Mouse (Mus musculus) intestine, embryonic 16.5 days (tissue): ENCODE data around the gene Txnip. TPM values are rescaled to one million over a fixed set of nuclear protein-coding genes. Genes with fewer than 3 reads are reported as not detected.

Experiments
- ATAC-seq: fragments of 200-750 bp; cut with Nextera tagmentation; 2 replicates; pipeline ENCODE4 v1.8.0; 2017; ENCODE audit warnings: moderate TSS enrichment, moderate library complexity
- H3K27ac ChIP-seq: fragments of 300-500 bp; sonication (generic); 2 replicates; pipeline ENCODE4 v1.5.1; 2014; ENCODE audit warnings: mild to moderate bottlenecking, low read length
- H3K27me3 ChIP-seq: fragments of 300-500 bp; sonication (generic); replicated peaks from 2 replicates; pipeline ENCODE4 v1.6.1; 2014; ENCODE audit warnings: low read length, control low read depth, mixed read lengths; ENCODE audit not compliant: control insufficient read depth, insufficient read depth
- H3K36me3 ChIP-seq: fragments of 300-500 bp; sonication (generic); 2 replicates; pipeline ENCODE4 v1.6.1; 2014; ENCODE audit warnings: low read length, control low read depth; ENCODE audit not compliant: control insufficient read depth, insufficient read depth
- H3K4me1 ChIP-seq: fragments of 300-500 bp; sonication (generic); 2 replicates; pipeline ENCODE4 v1.6.1; 2014; ENCODE audit warnings: low read length, control low read depth, mixed read lengths; ENCODE audit not compliant: control insufficient read depth, insufficient read depth
- H3K4me2 ChIP-seq: fragments of 300-500 bp; sonication (generic); 2 replicates; pipeline ENCODE4 v1.6.1; 2014; ENCODE audit warnings: low read depth, low read length, control low read depth
- H3K4me3 ChIP-seq: fragments of 300-500 bp; sonication (generic); 2 replicates; pipeline ENCODE4 v1.5.1; 2014; ENCODE audit warnings: mild to moderate bottlenecking, low read length
- H3K9ac ChIP-seq: fragments of 300-500 bp; sonication (generic); 2 replicates; pipeline ENCODE4 v1.6.1; 2014; ENCODE audit warnings: low read depth, low read length
- H3K9me3 ChIP-seq: fragments of 300-500 bp; sonication (generic); 2 replicates; pipeline ENCODE4 v1.6.1; 2016; ENCODE audit warnings: low read length, control low read depth; ENCODE audit not compliant: control insufficient read depth
- WGBS: fragments of 180-500 bp; shearing (Covaris S2); extraction: QIAGEN DNeasy Blood & Tissue Kit; methylation state at CpG from one replicate; pipeline ENCODE4 v1.1.7; 2014; 5-methylcytosine and 5-hydroxymethylcytosine counted together
- polyA plus RNA-seq: library from polyadenylated mRNA; unstranded; fragments of >200 nt; fragmentation: Nextera tagmentation; extraction: Ambion mirVana; gene quantifications from 2 replicates; pipeline ENCODE4 v1.2.1, GENCODE M21; 2015

Txnip gene
- polyA plus RNA-seq, 1 experiment from 2014 or later: 152 TPM

DNA sequence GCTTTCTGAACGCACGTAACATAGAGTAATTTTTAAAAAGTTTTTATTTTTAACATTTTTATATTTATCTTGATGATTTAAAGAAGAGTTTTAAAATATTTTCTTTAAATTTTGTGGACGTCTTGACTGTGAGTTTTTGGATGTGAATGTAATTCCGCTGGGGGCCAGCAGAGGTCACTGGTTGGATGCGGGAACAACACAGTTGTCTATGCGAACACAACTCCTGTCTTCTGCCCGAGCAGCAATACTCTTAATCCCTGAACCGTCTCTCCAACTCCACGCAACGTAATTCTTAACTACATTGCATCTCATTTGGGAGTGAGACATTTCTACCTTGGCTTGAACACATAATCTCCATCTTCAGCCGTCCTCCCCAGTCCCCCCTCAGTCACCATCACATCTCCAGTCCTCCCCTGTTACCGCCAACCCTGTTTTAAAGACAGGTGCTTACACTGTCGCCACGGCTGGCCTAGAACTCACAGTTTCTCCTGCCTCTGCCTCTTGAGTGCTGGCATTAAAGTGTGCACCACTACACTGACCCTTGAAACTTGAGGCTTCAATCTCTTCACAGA is 10.3 kb upstream of the Txnip start:
- H3K36me3 ChIP-seq: no peaks in the 10 kb centered on the region
- WGBS: 9% methylated on average over 14 of the region's 14 CpGs
- H3K9me3 ChIP-seq: no peaks in the 10 kb centered on the region
- H3K27me3 ChIP-seq: no peaks in the 10 kb centered on the region
- no peak overlapping the region for H3K4me3 ChIP-seq
- H3K4me2 ChIP-seq: peak overlapping the region; percentile 7; the same call in 1 of the 2 replicates
- no peak overlapping the region for H3K9ac ChIP-seq
- peaks cover 9% of the 10 kb centered on the region; the same call in 1 of the 2 replicates for H3K4me1 ChIP-seq
- H3K27ac ChIP-seq: no peak overlapping the region
- ATAC-seq: 0 out of 2 replicates have a peak, but pooled peaks have one; percentile 51

DNA sequence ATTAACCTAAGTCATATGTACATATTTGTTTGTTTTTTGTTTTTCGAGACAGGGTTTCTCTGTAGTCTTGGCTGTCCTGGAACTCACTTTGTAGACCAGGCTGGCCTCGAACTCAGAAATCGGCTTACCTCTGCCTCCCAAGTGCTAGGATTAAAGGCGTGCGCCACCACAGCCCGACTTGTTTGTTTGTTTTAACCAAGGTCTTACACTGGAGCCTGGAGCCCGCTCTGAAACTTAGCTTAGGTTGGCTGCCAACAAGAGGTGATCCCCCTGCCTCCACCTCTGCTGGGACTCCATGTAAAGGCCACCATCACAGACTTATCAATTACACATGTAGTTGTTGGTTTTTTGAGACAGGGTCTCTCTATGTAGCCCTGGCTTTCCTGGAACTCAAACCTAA is 8.9 kb upstream of the Txnip start:
- Histone ChIP-seq H3K4me2 (no peak overlapping the region), H3K27me3 (no peaks in the 10 kb centered on the region), H3K9ac (no peak overlapping the region), H3K4me3 (no peak overlapping the region), H3K4me1 (peaks cover 9% of the 10 kb centered on the region; the same call in 1 of the 2 replicates), H3K27ac (no peak overlapping the region), H3K9me3 (no peaks in the 10 kb centered on the region), H3K36me3 (no peaks in the 10 kb centered on the region)
- ATAC-seq: no peak
- 78% methylated on average over 7 of the region's 7 CpGs for WGBS

DNA sequence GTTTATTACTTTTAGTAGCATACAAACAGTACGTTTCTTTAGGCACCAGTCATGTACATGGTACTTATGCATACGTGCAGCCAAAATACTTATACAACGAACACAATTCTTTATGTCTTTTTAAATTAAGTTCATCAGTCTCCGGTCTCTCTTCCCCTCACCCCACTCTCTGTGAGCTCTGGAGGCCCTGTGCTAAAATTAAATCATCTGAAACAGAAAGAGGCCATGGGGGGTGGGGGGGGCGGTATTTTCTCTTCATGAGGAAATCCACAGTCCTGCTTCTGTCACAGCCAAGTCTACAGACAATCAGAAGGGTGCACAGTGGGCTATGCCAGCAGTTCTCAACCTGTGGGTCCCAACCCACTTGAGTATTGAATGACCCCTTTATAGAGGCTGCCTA is 8.4 kb upstream of the Txnip start:
- Histone ChIP-seq H3K9me3 (no peaks in the 10 kb centered on the region), H3K27me3 (no peaks in the 10 kb centered on the region), H3K4me3 (no peak overlapping the region), H3K9ac (no peak overlapping the region), H3K36me3 (no peaks in the 10 kb centered on the region), H3K27ac (no peak overlapping the region), H3K4me2 (no peak overlapping the region), H3K4me1 (peaks cover 9% of the 10 kb centered on the region; the same call in 1 of the 2 replicates)
- 81% methylated on average over 5 of the region's 5 CpGs for WGBS
- no peak for ATAC-seq

DNA sequence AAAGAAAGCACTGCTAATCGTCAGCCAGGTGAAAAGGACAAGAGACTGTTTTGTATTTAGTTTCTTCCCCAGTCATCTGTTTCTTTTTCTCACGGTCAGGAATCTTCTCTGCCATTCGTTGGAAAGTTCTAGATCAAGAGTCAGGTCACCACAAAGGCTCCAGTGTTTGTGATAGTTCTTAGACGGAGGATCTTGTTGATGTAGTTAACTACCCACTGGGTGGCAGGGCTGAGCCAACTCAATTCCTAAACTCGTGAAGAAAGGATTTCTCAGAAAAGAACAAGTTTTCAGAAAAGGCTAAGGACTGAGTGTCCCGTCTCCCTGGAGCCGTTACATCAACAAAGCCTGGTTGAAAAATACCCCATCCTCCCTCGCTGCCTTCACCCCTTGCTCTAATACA is 6.6 kb upstream of the Txnip start:
- H3K9ac ChIP-seq: peak overlapping the region; percentile 3; the same call in 1 of the 2 replicates
- H3K4me3 ChIP-seq: no peak overlapping the region
- no peak overlapping the region for H3K27ac ChIP-seq
- ATAC-seq: peak; percentile 19; the same call in 1 of the 2 replicates
- WGBS: 10% methylated on average over 8 of the region's 8 CpGs
- H3K9me3 ChIP-seq: no peaks in the 10 kb centered on the region
- no peaks in the 10 kb centered on the region for H3K36me3 ChIP-seq
- no peaks in the 10 kb centered on the region for H3K27me3 ChIP-seq
- peaks cover 24% of the 10 kb centered on the region for H3K4me1 ChIP-seq
- no peak overlapping the region for H3K4me2 ChIP-seq

DNA sequence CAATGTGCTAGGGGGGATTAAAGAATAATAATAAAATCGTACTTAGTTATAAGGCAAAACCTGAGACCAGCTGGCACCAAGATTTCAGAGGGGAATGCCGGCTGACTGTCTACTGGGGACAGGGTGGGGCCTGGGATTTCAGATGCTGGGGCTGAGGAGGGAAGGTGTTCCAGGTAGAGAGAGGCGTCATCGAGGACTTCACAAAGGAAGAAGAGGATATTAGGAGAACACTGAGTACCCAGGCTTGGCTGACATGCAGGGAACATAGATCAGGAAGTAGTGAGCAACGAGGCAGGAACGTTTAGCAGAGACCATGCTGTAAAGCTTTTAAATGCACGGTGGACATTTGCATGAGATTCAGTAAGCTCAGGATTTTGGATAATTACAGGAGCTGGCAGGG is 5.9 kb upstream of the Txnip start:
- no peak for ATAC-seq

DNA sequence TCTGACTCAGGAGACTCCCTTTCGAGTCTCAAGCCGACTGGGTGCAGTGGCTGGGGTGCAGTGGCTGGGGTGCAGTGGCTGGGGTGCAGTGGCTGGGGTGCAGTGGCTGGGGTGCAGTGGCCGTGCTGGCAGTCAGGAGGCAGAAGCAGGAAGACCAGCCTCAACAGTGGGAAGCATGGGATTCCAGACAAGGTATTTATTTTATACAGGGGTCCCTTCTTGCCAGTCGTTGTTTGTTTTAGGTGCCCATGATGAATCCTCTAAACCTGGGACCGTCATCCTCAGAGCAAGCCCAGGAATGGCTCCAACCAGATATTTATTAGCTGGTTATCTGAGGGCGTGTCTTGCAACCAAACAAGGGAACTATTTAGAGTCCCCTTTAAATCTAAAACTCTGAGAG is 4.2 kb upstream of the Txnip start:
- H3K36me3 ChIP-seq: no peaks in the 10 kb centered on the region
- H3K9me3 ChIP-seq: no peaks in the 10 kb centered on the region
- WGBS: 64% methylated on average over 6 of the region's 6 CpGs
- no peaks in the 10 kb centered on the region for H3K27me3 ChIP-seq
- H3K27ac ChIP-seq: no peak overlapping the region
- H3K4me1 ChIP-seq: peaks cover 26% of the 10 kb centered on the region
- H3K9ac ChIP-seq: 0 out of 2 replicates have a peak overlapping the region, but pooled peaks have one; percentile 18
- no peak for ATAC-seq
- no peak overlapping the region for H3K4me3 ChIP-seq
- no peak overlapping the region for H3K4me2 ChIP-seq

More for the DNA sequence above, 5.9 kb upstream of the Txnip start:
- H3K9me3 ChIP-seq: no peaks in the 10 kb centered on the region
- no peaks in the 10 kb centered on the region for H3K36me3 ChIP-seq
- no peak overlapping the region for H3K9ac ChIP-seq
- no peak overlapping the region for H3K4me2 ChIP-seq
- no peak overlapping the region for H3K4me3 ChIP-seq
- no peak overlapping the region for H3K27ac ChIP-seq
- WGBS: 51% methylated on average over 7 of the region's 7 CpGs
- H3K4me1 ChIP-seq: peaks cover 27% of the 10 kb centered on the region
- no peaks in the 10 kb centered on the region for H3K27me3 ChIP-seq

DNA sequence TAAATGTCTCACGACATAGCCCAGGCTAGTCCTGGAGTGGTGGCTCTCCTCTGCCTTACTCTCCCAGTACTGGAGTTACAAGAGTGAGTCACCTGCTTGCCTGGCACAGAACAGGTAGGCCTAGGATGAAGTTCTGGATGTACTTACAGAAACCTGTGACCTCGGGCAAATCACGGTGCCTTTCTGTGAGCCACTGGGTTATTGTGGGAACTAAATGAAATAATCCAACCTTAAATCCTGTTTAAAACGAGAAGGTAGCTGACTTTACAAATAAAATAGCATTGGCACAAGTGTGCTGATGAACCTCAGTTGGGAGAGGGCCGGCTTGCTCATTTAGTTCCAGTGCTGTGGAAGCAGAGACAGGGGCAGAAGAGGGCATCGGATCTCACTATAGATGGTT is 3.5 kb upstream of the Txnip start:
- Histone ChIP-seq H3K9me3 (no peaks in the 10 kb centered on the region), H3K27me3 (no peaks in the 10 kb centered on the region), H3K4me3 (no peak overlapping the region), H3K4me1 (peaks cover 26% of the 10 kb centered on the region), H3K4me2 (no peak overlapping the region), H3K9ac (no peak overlapping the region), H3K27ac (0 out of 2 replicates have a peak overlapping the region, but pooled peaks have one; percentile 75), H3K36me3 (no peaks in the 10 kb centered on the region)
- no peak for ATAC-seq
- 84% methylated on average over 6 of the region's 6 CpGs for WGBS

DNA sequence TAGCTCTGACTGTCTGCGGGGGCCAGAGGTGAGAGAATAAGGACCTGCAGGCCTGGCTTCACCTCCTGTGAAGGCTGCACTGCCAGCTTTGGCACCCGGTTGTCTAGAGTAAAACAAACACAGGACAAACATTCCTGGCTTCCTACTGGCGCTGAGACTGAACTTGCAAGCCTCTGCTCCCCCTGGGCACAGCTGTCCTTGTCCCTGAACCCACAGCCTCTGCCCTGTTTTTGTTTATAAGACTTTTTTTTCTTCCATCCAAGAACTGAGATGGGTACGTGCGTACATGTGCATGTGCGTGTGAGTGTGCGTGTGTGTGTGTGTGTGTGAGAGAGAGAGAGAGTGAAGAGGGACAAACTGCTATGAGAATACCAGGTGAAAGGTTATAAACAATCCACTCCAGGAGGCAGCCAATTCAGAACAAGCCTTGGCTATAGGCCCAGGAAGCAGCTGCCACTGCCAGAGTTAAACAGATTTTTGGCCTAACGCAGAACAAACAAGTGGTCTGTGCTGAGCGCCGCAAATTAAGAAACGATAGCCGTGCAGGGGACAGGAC is 2.6 kb upstream of the Txnip start:
- Histone ChIP-seq H3K4me2 (0 out of 2 replicates have a peak overlapping the region, but pooled peaks have one; percentile 17), H3K27me3 (no peaks in the 10 kb centered on the region), H3K4me3 (no peak overlapping the region), H3K36me3 (peaks cover 5% of the 10 kb centered on the region; the same call in 1 of the 2 replicates), H3K27ac (peak overlapping the region; percentile 75), H3K9me3 (no peaks in the 10 kb centered on the region), H3K9ac (0 out of 2 replicates have a peak overlapping the region, but pooled peaks have one; percentile 9), H3K4me1 (peaks cover 29% of the 10 kb centered on the region)
- 25% methylated on average over 12 of the region's 12 CpGs for WGBS
- ATAC-seq: peak; percentile 21

DNA sequence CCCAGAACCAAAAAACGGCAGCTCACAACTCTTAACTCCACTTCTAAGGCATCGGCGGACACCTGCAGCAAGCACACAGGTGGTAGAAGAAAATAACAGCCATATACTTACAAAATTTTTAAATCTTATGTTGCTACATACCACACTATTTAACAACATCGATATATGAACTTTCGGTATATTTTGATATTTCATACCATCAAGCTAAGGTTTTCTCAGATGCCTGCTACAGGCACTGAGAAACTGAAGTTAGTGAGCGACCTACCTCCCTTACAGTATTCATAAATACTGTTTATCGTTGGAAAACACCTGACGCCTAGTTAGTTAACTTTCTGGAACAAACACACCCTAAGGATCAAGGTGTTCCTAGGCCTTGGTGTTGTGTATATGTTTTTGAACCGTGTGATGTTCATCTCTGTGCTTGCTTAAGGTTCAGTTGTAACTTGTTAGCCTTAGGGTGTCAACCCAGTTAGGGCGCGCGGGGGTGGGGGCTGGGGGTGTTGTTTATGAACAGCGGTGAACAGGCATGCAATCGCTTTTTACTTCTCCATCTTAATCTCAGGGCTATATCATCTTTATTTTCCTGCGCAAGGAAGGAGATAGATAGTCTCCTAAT is 1.6 kb upstream of the Txnip start:
- H3K36me3 ChIP-seq: peaks cover 9% of the 10 kb centered on the region
- H3K4me2 ChIP-seq: peak overlapping the region; percentile 86
- ATAC-seq: no peak
- H3K4me3 ChIP-seq: peak overlapping the region; percentile 89
- no peaks in the 10 kb centered on the region for H3K27me3 ChIP-seq
- H3K4me1 ChIP-seq: peaks cover 39% of the 10 kb centered on the region
- 66% methylated on average over 15 of the region's 15 CpGs for WGBS
- peak overlapping the region; percentile 96 for H3K27ac ChIP-seq
- H3K9ac ChIP-seq: peak overlapping the region; percentile 76
- H3K9me3 ChIP-seq: no peaks in the 10 kb centered on the region
